Comparison of ENCODE assay signal across 16 mouse cellular contexts in the genomic region with DNA sequence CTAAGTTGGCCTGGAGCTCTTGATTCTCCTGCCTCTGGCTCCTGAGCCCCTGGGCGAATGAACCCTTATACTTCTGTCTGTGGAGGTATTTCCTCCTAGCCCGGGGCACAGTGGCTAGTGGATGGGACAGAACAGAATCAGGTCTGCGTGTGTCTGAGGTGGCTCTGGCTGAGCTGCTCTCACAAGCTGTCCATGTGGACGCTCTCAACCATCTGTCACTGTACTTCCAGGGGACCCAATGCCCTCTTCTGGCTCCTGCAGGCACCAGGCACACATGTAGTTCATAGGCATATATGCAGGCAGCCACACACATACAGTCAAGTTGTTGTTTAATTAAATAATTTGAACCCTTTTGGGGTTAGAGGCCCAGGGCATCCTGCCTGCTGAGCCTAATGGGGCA. TPM values are rescaled to one million over a fixed set of nuclear protein-coding genes. Genes with fewer than 3 reads are reported as not detected.
DNase-seq lines count a peak whose midpoint lies in the region; ATAC-seq and TF ChIP-seq lines count a peak whose summit lies in the region.
"Had no signal": no experiment of that assay in that cellular context is flagged by ENCODE, and none has a peak within 500 bp of the region (broad histone marks: within the 10 kb centered on the region; RNA-seq: fewer than 3 reads in every experiment).

No protein-coding gene starts in this region.

- DNase-seq in liver, embryonic 11.5 days (ENCODE audit: low spot score): no peak
- no peak for DNase-seq in liver
- DNase-seq in cerebellum, adult 2 months: peak; percentile 70 to 86
- peak; percentile 78 to 82 for DNase-seq in cerebellum, postnatal 25 days
- DNase-seq in urinary bladder, adult 18-20 months (ENCODE audit: low spot score in 2 of 2): no peak
- DNase-seq in layer of hippocampus, postnatal 36 days: no peak
- DNase-seq: adrenal gland, postnatal 10 days; gastrocnemius, postnatal 25 days; midbrain, embryonic 14.5 days had no signal

- no peaks in the 10 kb centered on the region for H3K27me3 ChIP-seq in liver, embryonic 11.5 days (replicated peaks; ENCODE audit: control insufficient read depth, insufficient read depth, low read length)
- no peaks in the 10 kb centered on the region for H3K27me3 ChIP-seq in cerebellum, adult 2 months (ENCODE audit: control insufficient read depth, insufficient read depth, low read length)
- no peaks in the 10 kb centered on the region for H3K27me3 ChIP-seq in small intestine, adult 2 months (ENCODE audit: control insufficient read depth, insufficient read depth, low read length)

- peaks cover 7% of the 10 kb centered on the region for H3K4me1 ChIP-seq in liver, embryonic 11.5 days (replicated peaks; ENCODE audit: control insufficient read depth, insufficient read depth, low read length)
- peaks cover 19% of the 10 kb centered on the region for H3K4me1 ChIP-seq in cerebellum, adult 2 months (ENCODE audit: control insufficient read depth, insufficient read depth, low read length)
- H3K4me1 ChIP-seq in small intestine, adult 2 months (ENCODE audit: control insufficient read depth, insufficient read depth, insufficient read length, low read length): peaks cover 39% of the 10 kb centered on the region

- no peaks in the 10 kb centered on the region for H3K9me3 ChIP-seq in liver, embryonic 11.5 days (ENCODE audit: control insufficient read depth, low read length)

- H3K27ac ChIP-seq in liver, embryonic 11.5 days (ENCODE audit: low read depth, low read length): 0 out of 2 replicates have a peak overlapping the region, but pooled peaks have one; percentile 11
- H3K27ac ChIP-seq in cerebellum, adult 2 months (ENCODE audit: insufficient read depth, low read length): peak overlapping the region; percentile 58; the same call in 1 of the 2 replicates
- H3K27ac ChIP-seq in small intestine, adult 2 months (ENCODE audit: insufficient read depth, low read depth, low read length): peak overlapping the region; percentile 85
- H3K27ac ChIP-seq: hindbrain, postnatal 0 days had no signal

- no peak overlapping the region for H3K4me2 ChIP-seq in liver, embryonic 11.5 days

- H3K4me3 ChIP-seq in liver, embryonic 11.5 days (ENCODE audit: low read depth, low read length): no peak overlapping the region
- H3K4me3 ChIP-seq in cerebellum, adult 2 months (replicated peaks; ENCODE audit: insufficient read depth, low read depth, low read length): no peak overlapping the region
- H3K4me3 ChIP-seq in small intestine, adult 2 months (ENCODE audit: low read depth, low read length): no peak overlapping the region

- ATAC-seq in liver, embryonic 11.5 days (replicated peaks; ENCODE audit: low FRiP score): no peak
- ATAC-seq: hindbrain, postnatal 0 days had no signal

- 65% methylated on average over 4 of the region's 4 CpGs for WGBS in liver, embryonic 11.5 days
- whole genome bisulfite sequencing in cerebellum, adult 2 months: 25% methylated on average over 4 of the region's 4 CpGs
- WGBS in small intestine, adult 2 months: 27% methylated on average over 4 of the region's 4 CpGs

- no peak for TF ChIP-seq POLR2A in cerebellum, adult 2 months (IDR thresholded peaks at IDR 0.05; ENCODE audit: borderline replicate concordance, insufficient read depth, low read length)
- no peak; the same call in 1 of the 2 replicates for TF ChIP-seq POLR2A in small intestine, adult 2 months (IDR thresholded peaks at IDR 0.05; ENCODE audit: low read depth, low read length)

- H3K36me3 ChIP-seq in liver, embryonic 11.5 days (ENCODE audit: control insufficient read depth, insufficient read depth, low read length): no peaks in the 10 kb centered on the region
- H3K36me3 ChIP-seq in small intestine, adult 2 months (ENCODE audit: control insufficient read depth, insufficient read depth, low read length): no peaks in the 10 kb centered on the region

- TF ChIP-seq CTCF in cerebellum, adult 2 months (IDR thresholded peaks at IDR 0.05; ENCODE audit: borderline replicate concordance, insufficient read depth, low read depth, low read length): peak; percentile 26; the same call in 1 of the 2 replicates
- TF ChIP-seq CTCF in small intestine, adult 2 months (IDR thresholded peaks at IDR 0.05; ENCODE audit: extremely low read depth, insufficient read length, insufficient replicate concordance, low read depth, low read length): no peak

- H3K9ac ChIP-seq in liver, embryonic 11.5 days (ENCODE audit: low read depth, low read length): no peak overlapping the region

RNA-seq across cellular contexts. Expression of gene Lgals2, which starts 4.0 kb away (rescaled TPM):
- 6.9 and 11.4 TPM in 2 replicates for polyA plus RNA-seq in liver, embryonic 11.5 days (2014; fragmentation: Nextera tagmentation; extraction: Ambion mirVana)
- 0.87 and 1.2 TPM in 2 replicates for polyA plus RNA-seq in cerebellum, adult 2 months (2012; rRNA removed)
- polyA plus RNA-seq in small intestine, adult 2 months (2012; rRNA removed): 637 and 2,134 TPM in 2 replicates
- not detected for total RNA-seq in layer of hippocampus, postnatal 36 days (2021)
- total RNA-seq: gastrocnemius, postnatal 25 days; hindbrain, postnatal 0 days; layer of hippocampus, postnatal 10 days; left cerebral cortex, postnatal 25 days; MEL had no signal
- polyA plus RNA-seq: CD4-positive, CD25-positive, alpha-beta regulatory T cell, adult 4 months; hindbrain, postnatal 0 days; midbrain, embryonic 14.5 days had no signal

RNA-seq across cellular contexts. Expression of gene Cdc42ep1, which starts 16.9 kb away (rescaled TPM):
- 21.9 and 23.9 TPM in 2 replicates for polyA plus RNA-seq in liver, embryonic 11.5 days (2014; fragmentation: Nextera tagmentation; extraction: Ambion mirVana)
- polyA plus RNA-seq in cerebellum, adult 2 months (2012; rRNA removed): 73.2 and 77.3 TPM in 2 replicates
- polyA plus RNA-seq in small intestine, adult 2 months (2012; rRNA removed): 18.9 and 26.0 TPM in 2 replicates
- 10 to 100 TPM; 12.4 to 13.2 TPM for total RNA-seq in layer of hippocampus, postnatal 36 days (2021)
- polyA plus RNA-seq: CD4-positive, CD25-positive, alpha-beta regulatory T cell, adult 4 months had no signal

RNA-seq across cellular contexts. Expression of gene Gga1, which starts 17.7 kb away (rescaled TPM):
- 40.8 and 43.0 TPM in 2 replicates for polyA plus RNA-seq in liver, embryonic 11.5 days (2014; fragmentation: Nextera tagmentation; extraction: Ambion mirVana)
- 80.8 and 82.5 TPM in 2 replicates for polyA plus RNA-seq in cerebellum, adult 2 months (2012; rRNA removed)
- polyA plus RNA-seq in small intestine, adult 2 months (2012; rRNA removed): 62.5 and 105 TPM in 2 replicates
- 10 to 100 TPM; 56.2 to 58.6 TPM for total RNA-seq in layer of hippocampus, postnatal 36 days (2021)

RNA-seq across cellular contexts. Expression of gene Gm49510, which starts 40.2 kb away (rescaled TPM):
- 0.55 and 0.99 TPM in 2 replicates for polyA plus RNA-seq in liver, embryonic 11.5 days (2014; fragmentation: Nextera tagmentation; extraction: Ambion mirVana)
- 0.10 TPM in 2 replicates for polyA plus RNA-seq in cerebellum, adult 2 months (2012; rRNA removed)
- 0.13 TPM in 1 of 2 replicates, not detected in the other for polyA plus RNA-seq in small intestine, adult 2 months (2012; rRNA removed)
- total RNA-seq in layer of hippocampus, postnatal 36 days (2021): under 1 TPM in 1 of 2 experiments, not detected in 1; 0.33 TPM
- total RNA-seq: adrenal gland, postnatal 10 days; hindbrain, postnatal 0 days; layer of hippocampus, postnatal 10 days; liver, adult 2 months had no signal
- polyA plus RNA-seq: CD4-positive, CD25-positive, alpha-beta regulatory T cell, adult 4 months; hindbrain, postnatal 0 days; liver, adult 2 months; midbrain, embryonic 14.5 days had no signal

RNA-seq across cellular contexts. Expression of gene Sh3bp1, which starts 40.3 kb away (rescaled TPM):
- 69.4 and 70.3 TPM in 2 replicates for polyA plus RNA-seq in liver, embryonic 11.5 days (2014; fragmentation: Nextera tagmentation; extraction: Ambion mirVana)
- 25.8 and 28.2 TPM in 2 replicates for polyA plus RNA-seq in cerebellum, adult 2 months (2012; rRNA removed)
- 41.3 and 48.8 TPM in 2 replicates for polyA plus RNA-seq in small intestine, adult 2 months (2012; rRNA removed)
- 10 to 100 TPM; 32.0 to 33.3 TPM for total RNA-seq in layer of hippocampus, postnatal 36 days (2021)

Comparison
In these comparisons a context has a peak if more than half of its experiments do, and no peak if none do; other contexts are left out.
1. DNase-seq: peak in cerebellum, adult 2 months (2 of 2) and cerebellum, postnatal 25 days (2 of 2); none in liver, embryonic 11.5 days (single experiment), liver (single experiment), urinary bladder, adult 18-20 months (0 of 2) and layer of hippocampus, postnatal 36 days (0 of 2).
2. H3K27ac ChIP-seq: peak in every context shown above with its lines; median percentile 85 in small intestine, adult 2 months; 58 in cerebellum, adult 2 months; 11 in liver, embryonic 11.5 days.
3. RNA of gene Lgals2, which starts 4.0 kb away (polyA plus RNA-seq): 637 to 2,134 TPM in small intestine, adult 2 months; 6.9 to 11.4 TPM in liver, embryonic 11.5 days and 0.87 to 1.2 TPM in cerebellum, adult 2 months; every median in the first group is over 10 times any median in the second.